Mouse (Mus musculus): ENCODE measurements at regions not wholly inside any gene's neighbourhood (a gene's known extent, or its start where the extent isn't known, plus 50 kb on each side); places are given as distances from the start of the nearest gene placed in this dataset.
A peak's percentile ranks its signal among the peaks of the same experiment; 100 is the strongest.

DNA sequence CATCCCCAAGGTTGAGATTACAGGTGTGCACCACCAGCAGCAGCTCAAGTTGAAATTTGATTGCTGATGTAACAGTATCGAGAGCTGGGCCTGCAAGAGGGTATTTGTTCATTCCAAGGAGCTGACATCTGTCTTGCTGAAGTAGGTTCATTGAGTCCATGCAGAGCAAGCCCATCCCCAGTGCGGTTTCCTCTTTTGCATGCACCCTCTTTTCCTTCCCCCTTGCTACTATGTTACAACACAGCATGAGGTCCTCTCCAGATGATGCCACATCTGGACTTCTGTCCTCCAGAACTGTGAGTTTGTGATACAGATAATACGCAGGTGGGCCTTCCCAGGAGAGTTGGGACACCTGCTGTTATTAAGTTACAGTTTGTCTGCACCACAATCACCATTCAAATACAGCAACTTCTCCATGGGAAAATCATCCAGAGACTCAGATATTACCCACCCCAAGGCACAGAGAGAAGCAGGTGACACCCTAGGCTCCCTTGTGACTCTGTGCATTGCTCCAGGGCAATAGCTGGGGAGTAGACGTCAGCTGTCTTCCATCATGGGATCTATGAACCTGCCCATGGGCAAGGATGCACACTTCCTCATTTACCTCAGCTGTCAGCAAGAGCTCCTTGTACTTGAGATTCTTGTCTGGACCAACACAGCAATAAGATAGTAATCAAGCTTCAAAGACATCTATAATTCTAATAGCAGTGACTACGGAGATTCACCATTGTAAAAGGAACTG is 137.8 kb downstream of the Ets2 start:
- no peak overlapping the region for H3K4me3 ChIP-seq (ENCODE audit: low read depth, low read length)
- no peaks in the 10 kb centered on the region for H3K27me3 ChIP-seq (replicated peaks; ENCODE audit: control insufficient read depth, insufficient read depth, low read length)
- ATAC-seq, result no peak
- no peaks in the 10 kb centered on the region for H3K4me1 ChIP-seq (ENCODE audit: control insufficient read depth, insufficient read depth, low read length)
- H3K9me3 ChIP-seq (replicated peaks; ENCODE audit: control insufficient read depth, low read length), result no peaks in the 10 kb centered on the region
- no peak for DNase-seq (ENCODE audit: low spot score)
- no peak overlapping the region for H3K4me2 ChIP-seq (ENCODE audit: low read length)
- H3K36me3 ChIP-seq (ENCODE audit: control insufficient read depth, insufficient read depth, low read length), result no peaks in the 10 kb centered on the region
- no peak overlapping the region for H3K27ac ChIP-seq (ENCODE audit: low read depth, low read length)
- H3K9ac ChIP-seq (ENCODE audit: low read length), result no peak overlapping the region
- WGBS, result 93% methylated on average over 5 of the region's 5 CpGs

DNA sequence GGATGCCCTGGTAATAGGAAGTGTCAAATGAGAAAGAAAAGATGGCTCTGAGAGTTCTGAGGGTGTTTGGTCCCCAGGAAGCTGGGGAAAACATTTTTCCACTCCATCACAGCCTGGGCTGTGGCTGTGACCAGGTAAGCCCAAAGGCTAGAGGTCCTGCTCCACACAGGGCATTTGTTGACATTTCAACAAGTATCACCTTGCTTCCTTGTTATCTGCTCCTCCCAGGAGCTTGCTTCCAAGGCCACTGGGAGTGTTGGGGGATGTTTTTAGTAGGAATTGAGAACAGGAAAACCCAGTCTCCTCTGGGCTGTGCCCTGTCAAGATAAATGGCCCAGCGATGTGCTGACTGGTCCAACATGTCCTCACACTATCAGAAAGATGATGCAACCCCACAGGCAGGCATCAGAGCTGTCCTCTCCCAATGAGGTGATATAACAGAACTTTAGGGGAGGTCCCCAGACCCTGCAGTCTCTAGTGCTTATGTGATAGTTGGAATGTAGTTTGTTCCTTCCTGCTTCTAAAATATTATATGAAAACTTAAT is 137.1 kb downstream of the Ets2 start:
- no peaks in the 10 kb centered on the region for H3K36me3 ChIP-seq (ENCODE audit: control insufficient read depth, insufficient read depth, low read length)
- no peak overlapping the region for H3K27ac ChIP-seq (ENCODE audit: low read depth, low read length)
- H3K9ac ChIP-seq (ENCODE audit: low read length), result no peak overlapping the region
- H3K9me3 ChIP-seq (replicated peaks; ENCODE audit: control insufficient read depth, low read length), result no peaks in the 10 kb centered on the region
- no peaks in the 10 kb centered on the region for H3K4me1 ChIP-seq (ENCODE audit: control insufficient read depth, insufficient read depth, low read length)
- no peak overlapping the region for H3K4me2 ChIP-seq (ENCODE audit: low read length)
- H3K27me3 ChIP-seq (replicated peaks; ENCODE audit: control insufficient read depth, insufficient read depth, low read length), result no peaks in the 10 kb centered on the region
- WGBS, result 89% methylated on average over 1 of the region's 1 CpGs
- H3K4me3 ChIP-seq (ENCODE audit: low read depth, low read length), result no peak overlapping the region
- ATAC-seq, result no peak
- no peak for DNase-seq (ENCODE audit: low spot score)

GRCm38 (mm10) chr16:95838478-95838846 is 136.6 kb downstream of the Ets2 start:
- no peak overlapping the region for H3K27ac ChIP-seq (ENCODE audit: low read depth, low read length)
- no peaks in the 10 kb centered on the region for H3K4me1 ChIP-seq (ENCODE audit: control insufficient read depth, insufficient read depth, low read length)
- 91% methylated on average over 3 of the region's 3 CpGs for WGBS
- no peak overlapping the region for H3K9ac ChIP-seq (ENCODE audit: low read length)
- no peaks in the 10 kb centered on the region for H3K27me3 ChIP-seq (replicated peaks; ENCODE audit: control insufficient read depth, insufficient read depth, low read length)
- H3K4me2 ChIP-seq (ENCODE audit: low read length), result no peak overlapping the region
- H3K36me3 ChIP-seq (ENCODE audit: control insufficient read depth, insufficient read depth, low read length), result no peaks in the 10 kb centered on the region
- no peaks in the 10 kb centered on the region for H3K9me3 ChIP-seq (replicated peaks; ENCODE audit: control insufficient read depth, low read length)
- H3K4me3 ChIP-seq (ENCODE audit: low read depth, low read length), result no peak overlapping the region
- no peak for DNase-seq (ENCODE audit: low spot score)
- no peak for ATAC-seq

DNA sequence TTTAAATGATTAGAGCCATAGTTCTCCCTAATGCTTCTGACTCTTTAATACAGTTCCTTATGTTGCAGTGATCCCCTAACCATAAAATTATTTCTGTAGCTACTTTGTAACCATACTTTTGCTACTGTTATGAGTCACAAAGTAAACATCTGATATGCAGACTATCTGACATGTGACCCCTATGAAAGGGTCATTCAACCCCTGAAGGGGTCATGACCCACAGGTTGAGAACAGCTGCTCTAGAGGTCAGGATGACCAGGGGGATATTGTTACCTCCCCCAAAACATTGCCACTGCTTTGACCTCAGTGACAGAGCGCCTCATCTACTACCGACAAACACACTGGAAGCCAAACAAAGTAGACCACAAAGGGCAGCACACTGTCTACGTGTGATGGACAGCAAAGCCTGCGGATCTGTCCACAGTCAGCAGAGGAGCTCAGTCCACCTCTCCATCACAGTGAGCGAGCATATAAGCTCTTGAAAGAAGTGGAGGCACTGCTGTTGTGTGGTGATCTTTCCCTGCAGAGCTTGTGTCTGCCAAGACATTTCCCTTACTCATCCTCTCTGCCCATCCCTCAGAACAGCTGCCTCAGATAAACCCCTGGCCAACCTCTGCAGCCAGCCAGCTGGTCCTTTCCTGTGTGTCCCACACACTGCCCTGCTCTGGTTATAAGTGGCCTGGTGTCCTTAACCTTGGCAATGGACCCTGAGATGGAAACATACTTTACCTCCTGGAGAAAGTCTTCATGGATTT is 136.0 kb downstream of the Ets2 start:
- DNase-seq (ENCODE audit: low spot score) (no peak), ATAC-seq (no peak)
- Histone ChIP-seq H3K9ac (ENCODE audit: low read length) (no peak overlapping the region), H3K4me3 (ENCODE audit: low read depth, low read length) (no peak overlapping the region), H3K27ac (ENCODE audit: low read depth, low read length) (no peak overlapping the region), H3K36me3 (ENCODE audit: control insufficient read depth, insufficient read depth, low read length) (no peaks in the 10 kb centered on the region), H3K4me2 (ENCODE audit: low read length) (no peak overlapping the region), H3K4me1 (ENCODE audit: control insufficient read depth, insufficient read depth, low read length) (no peaks in the 10 kb centered on the region), H3K27me3 (replicated peaks; ENCODE audit: control insufficient read depth, insufficient read depth, low read length) (no peaks in the 10 kb centered on the region), H3K9me3 (replicated peaks; ENCODE audit: control insufficient read depth, low read length) (no peaks in the 10 kb centered on the region)
- WGBS, result 79% methylated on average over 5 of the region's 5 CpGs

- Histone ChIP-seq H3K9ac (ENCODE audit: low read length) (no peak overlapping the region), H3K27ac (ENCODE audit: low read depth, low read length) (no peak overlapping the region), H3K36me3 (ENCODE audit: control insufficient read depth, insufficient read depth, low read length) (no peaks in the 10 kb centered on the region), H3K4me3 (ENCODE audit: low read depth, low read length) (no peak overlapping the region), H3K9me3 (replicated peaks; ENCODE audit: control insufficient read depth, low read length) (no peaks in the 10 kb centered on the region), H3K4me2 (ENCODE audit: low read length) (no peak overlapping the region), H3K27me3 (replicated peaks; ENCODE audit: control insufficient read depth, insufficient read depth, low read length) (no peaks in the 10 kb centered on the region), H3K4me1 (ENCODE audit: control insufficient read depth, insufficient read depth, low read length) (peaks cover 4% of the 10 kb centered on the region; the same call in 1 of the 2 replicates)
- DNase-seq (ENCODE audit: low spot score) (no peak), ATAC-seq (no peak)
- WGBS, result 100% methylated on average over 1 of the region's 1 CpGs
These were observed 134.1 kb downstream of the Ets2 start for GRCm38 (mm10) chr16:95835941-95836340.

GRCm38 (mm10) chr16:95834556-95835288 is 132.8 kb downstream of the Ets2 start:
- Histone ChIP-seq H3K36me3 (ENCODE audit: control insufficient read depth, insufficient read depth, low read length) (no peaks in the 10 kb centered on the region), H3K4me1 (ENCODE audit: control insufficient read depth, insufficient read depth, low read length) (peaks cover 4% of the 10 kb centered on the region; the same call in 1 of the 2 replicates), H3K27ac (ENCODE audit: low read depth, low read length) (no peak overlapping the region), H3K4me2 (ENCODE audit: low read length) (no peak overlapping the region), H3K4me3 (ENCODE audit: low read depth, low read length) (no peak overlapping the region), H3K27me3 (replicated peaks; ENCODE audit: control insufficient read depth, insufficient read depth, low read length) (no peaks in the 10 kb centered on the region), H3K9me3 (replicated peaks; ENCODE audit: control insufficient read depth, low read length) (no peaks in the 10 kb centered on the region), H3K9ac (ENCODE audit: low read length) (no peak overlapping the region)
- DNase-seq (ENCODE audit: low spot score) (peak; percentile 30), ATAC-seq (no peak)
- WGBS, result 24% methylated on average over 11 of the region's 11 CpGs

GRCm38 (mm10) chr16:95833455-95833854 is 131.6 kb downstream of the Ets2 start:
- Histone ChIP-seq H3K4me2 (ENCODE audit: low read length) (no peak overlapping the region), H3K4me1 (ENCODE audit: control insufficient read depth, insufficient read depth, low read length) (peaks cover 4% of the 10 kb centered on the region; the same call in 1 of the 2 replicates), H3K36me3 (ENCODE audit: control insufficient read depth, insufficient read depth, low read length) (no peaks in the 10 kb centered on the region), H3K27ac (ENCODE audit: low read depth, low read length) (no peak overlapping the region), H3K4me3 (ENCODE audit: low read depth, low read length) (no peak overlapping the region), H3K27me3 (replicated peaks; ENCODE audit: control insufficient read depth, insufficient read depth, low read length) (no peaks in the 10 kb centered on the region), H3K9me3 (replicated peaks; ENCODE audit: control insufficient read depth, low read length) (no peaks in the 10 kb centered on the region), H3K9ac (ENCODE audit: low read length) (no peak overlapping the region)
- WGBS, result 83% methylated on average over 10 of the region's 10 CpGs
- ATAC-seq (no peak), DNase-seq (ENCODE audit: low spot score) (no peak)

GRCm38 (mm10) chr16:95832346-95832739 is 130.5 kb downstream of the Ets2 start:
- Histone ChIP-seq H3K4me1 (ENCODE audit: control insufficient read depth, insufficient read depth, low read length) (peaks cover 4% of the 10 kb centered on the region; the same call in 1 of the 2 replicates), H3K36me3 (ENCODE audit: control insufficient read depth, insufficient read depth, low read length) (no peaks in the 10 kb centered on the region), H3K27me3 (replicated peaks; ENCODE audit: control insufficient read depth, insufficient read depth, low read length) (no peaks in the 10 kb centered on the region), H3K9ac (ENCODE audit: low read length) (no peak overlapping the region), H3K27ac (ENCODE audit: low read depth, low read length) (peak overlapping the region; percentile 41; the same call in 1 of the 2 replicates), H3K4me2 (ENCODE audit: low read length) (no peak overlapping the region), H3K4me3 (ENCODE audit: low read depth, low read length) (no peak overlapping the region), H3K9me3 (replicated peaks; ENCODE audit: control insufficient read depth, low read length) (no peaks in the 10 kb centered on the region)
- WGBS, result 65% methylated on average over 9 of the region's 9 CpGs
- DNase-seq (ENCODE audit: low spot score) (no peak), ATAC-seq (no peak; the same call in 1 of the 2 replicates)
